Mouse (Mus musculus): Measurements from ENCODE around the gene Osbpl7. TPM values are rescaled to one million over a fixed set of nuclear protein-coding genes. Genes with fewer than 3 reads are reported as not detected.

The Osbpl7 gene
- polyA plus RNA-seq, 1 experiment from 2014 or later: 12.2 TPM

GRCm38 (mm10) chr11:97086365-97086764 is 35.9 kb downstream of the Osbpl7 start:
- no peak overlapping the region for H3K27ac ChIP-seq
- 0 out of 2 replicates have a peak, but pooled peaks cover 4% of the 10 kb centered on the region for H3K9me3 ChIP-seq
- H3K4me1 ChIP-seq: peaks cover 14% of the 10 kb centered on the region
- WGBS: 73% methylated on average over 6 of the region's 6 CpGs
- no peak overlapping the region for H3K4me2 ChIP-seq
- ATAC-seq (ENCODE audit: insufficient number of reproducible peaks, insufficient read depth, low FRiP score, low TSS enrichment, low read depth): no peak
- H3K36me3 ChIP-seq: no peaks in the 10 kb centered on the region
- H3K9ac ChIP-seq: no peak overlapping the region
- peaks cover 13% of the 10 kb centered on the region for H3K27me3 ChIP-seq
- H3K4me3 ChIP-seq: no peak overlapping the region

GRCm38 (mm10) chr11:97094600-97094999 is 44.2 kb downstream of the Osbpl7 start:
- H3K36me3 ChIP-seq: no peaks in the 10 kb centered on the region
- no peak overlapping the region for H3K27ac ChIP-seq
- no peak for ATAC-seq (ENCODE audit: insufficient number of reproducible peaks, insufficient read depth, low FRiP score, low TSS enrichment, low read depth)
- WGBS: 70% methylated on average over 2 of the region's 2 CpGs
- H3K4me2 ChIP-seq: no peak overlapping the region
- H3K9me3 ChIP-seq: no peaks in the 10 kb centered on the region
- H3K27me3 ChIP-seq: peaks cover 54% of the 10 kb centered on the region
- H3K4me3 ChIP-seq: no peak overlapping the region
- no peak overlapping the region for H3K9ac ChIP-seq
- no peaks in the 10 kb centered on the region for H3K4me1 ChIP-seq

- no peak for ATAC-seq (ENCODE audit: insufficient number of reproducible peaks, insufficient read depth, low FRiP score, low TSS enrichment, low read depth)
- Histone ChIP-seq H3K4me1 (no peaks in the 10 kb centered on the region), H3K4me3 (no peak overlapping the region), H3K27me3 (peaks cover 54% of the 10 kb centered on the region), H3K36me3 (no peaks in the 10 kb centered on the region), H3K4me2 (no peak overlapping the region), H3K27ac (no peak overlapping the region), H3K9me3 (no peaks in the 10 kb centered on the region), H3K9ac (no peak overlapping the region)
- WGBS: 19% methylated on average over 18 of the region's 18 CpGs
These were observed 48.4 kb downstream of the Osbpl7 start for GRCm38 (mm10) chr11:97098791-97099190.

GRCm38 (mm10) chr11:97101722-97102121 is 51.3 kb downstream of the Osbpl7 start:
- H3K9ac ChIP-seq: no peak overlapping the region
- H3K4me3 ChIP-seq: no peak overlapping the region
- H3K4me1 ChIP-seq: no peaks in the 10 kb centered on the region
- H3K4me2 ChIP-seq: no peak overlapping the region
- no peaks in the 10 kb centered on the region for H3K9me3 ChIP-seq
- 18% methylated on average over 9 of the region's 9 CpGs for WGBS
- H3K27ac ChIP-seq: no peak overlapping the region
- ATAC-seq (ENCODE audit: insufficient number of reproducible peaks, insufficient read depth, low FRiP score, low TSS enrichment, low read depth): no peak
- H3K27me3 ChIP-seq: peaks cover 42% of the 10 kb centered on the region
- H3K36me3 ChIP-seq: no peaks in the 10 kb centered on the region

- 90% methylated on average over 10 of the region's 10 CpGs for WGBS
- H3K4me3 ChIP-seq: no peak overlapping the region
- peaks cover 25% of the 10 kb centered on the region for H3K27me3 ChIP-seq
- ATAC-seq (ENCODE audit: insufficient number of reproducible peaks, insufficient read depth, low FRiP score, low TSS enrichment, low read depth): no peak
- H3K4me1 ChIP-seq: no peaks in the 10 kb centered on the region
- no peak overlapping the region for H3K4me2 ChIP-seq
- H3K9ac ChIP-seq: no peak overlapping the region
- no peak overlapping the region for H3K27ac ChIP-seq
- H3K9me3 ChIP-seq: no peaks in the 10 kb centered on the region
- no peaks in the 10 kb centered on the region for H3K36me3 ChIP-seq
These were observed 53.0 kb downstream of the Osbpl7 start for GRCm38 (mm10) chr11:97103163-97104090.

GRCm38 (mm10) chr11:97104091-97104483 is 53.7 kb downstream of the Osbpl7 start:
- Histone ChIP-seq H3K27ac (no peak overlapping the region), H3K36me3 (no peaks in the 10 kb centered on the region), H3K9ac (no peak overlapping the region), H3K27me3 (peaks cover 18% of the 10 kb centered on the region), H3K4me2 (no peak overlapping the region), H3K9me3 (no peaks in the 10 kb centered on the region), H3K4me3 (no peak overlapping the region), H3K4me1 (no peaks in the 10 kb centered on the region)
- 92% methylated on average over 9 of the region's 9 CpGs for WGBS
- ATAC-seq (ENCODE audit: insufficient number of reproducible peaks, insufficient read depth, low FRiP score, low TSS enrichment, low read depth): no peak

GRCm38 (mm10) chr11:97108976-97109375 is 58.5 kb downstream of the Osbpl7 start:
- H3K4me3 ChIP-seq: no peak overlapping the region
- no peak overlapping the region for H3K27ac ChIP-seq
- H3K36me3 ChIP-seq: no peaks in the 10 kb centered on the region
- WGBS: 74% methylated on average over 16 of the region's 16 CpGs
- H3K4me1 ChIP-seq: peaks cover 6% of the 10 kb centered on the region; the same call in 1 of the 2 replicates
- ATAC-seq (ENCODE audit: insufficient number of reproducible peaks, insufficient read depth, low FRiP score, low TSS enrichment, low read depth): no peak
- no peak overlapping the region for H3K4me2 ChIP-seq
- H3K9ac ChIP-seq: no peak overlapping the region
- no peaks in the 10 kb centered on the region for H3K9me3 ChIP-seq
- peaks cover 25% of the 10 kb centered on the region for H3K27me3 ChIP-seq

GRCm38 (mm10) chr11:97112519-97113125 is 62.2 kb downstream of the Osbpl7 start:
- H3K4me1 ChIP-seq: peaks cover 25% of the 10 kb centered on the region
- WGBS: 82% methylated on average over 9 of the region's 9 CpGs
- no peaks in the 10 kb centered on the region for H3K9me3 ChIP-seq
- no peaks in the 10 kb centered on the region for H3K36me3 ChIP-seq
- peaks cover 61% of the 10 kb centered on the region for H3K27me3 ChIP-seq
- H3K9ac ChIP-seq: no peak overlapping the region
- H3K4me2 ChIP-seq: no peak overlapping the region
- no peak for ATAC-seq (ENCODE audit: insufficient number of reproducible peaks, insufficient read depth, low FRiP score, low TSS enrichment, low read depth)
- no peak overlapping the region for H3K27ac ChIP-seq
- no peak overlapping the region for H3K4me3 ChIP-seq

- Histone ChIP-seq H3K27me3 (peaks cover 76% of the 10 kb centered on the region), H3K9ac (peak within 1 kb of the TSS; percentile 64), H3K27ac (no peak within 1 kb of the TSS), H3K4me3 (peak within 1 kb of the TSS; percentile 48), H3K36me3 (no peaks in the 10 kb centered on the region), H3K4me1 (peaks cover 25% of the 10 kb centered on the region), H3K9me3 (no peaks in the 10 kb centered on the region), H3K4me2 (peak within 1 kb of the TSS; percentile 81)
- under 1% methylated on average over 81 of the region's 87 CpGs for WGBS
- no peak for ATAC-seq (ENCODE audit: insufficient number of reproducible peaks, insufficient read depth, low FRiP score, low TSS enrichment, low read depth)
These were observed 64.5 kb downstream of the Osbpl7 start, which contains the start of gene Tbx21 for GRCm38 (mm10) chr11:97114671-97115601. Gene Tbx21 (minus strand): TSS chr11:97115331.

- 7% methylated on average over 11 of the region's 11 CpGs for WGBS
- Histone ChIP-seq H3K4me3 (peak overlapping the region; percentile 48; the same call in 1 of the 2 replicates), H3K36me3 (no peaks in the 10 kb centered on the region), H3K27me3 (peaks cover 78% of the 10 kb centered on the region), H3K4me1 (peaks cover 32% of the 10 kb centered on the region), H3K27ac (no peak overlapping the region), H3K9ac (no peak overlapping the region), H3K4me2 (peak overlapping the region; percentile 81), H3K9me3 (no peaks in the 10 kb centered on the region)
- ATAC-seq (ENCODE audit: insufficient number of reproducible peaks, insufficient read depth, low FRiP score, low TSS enrichment, low read depth): no peak
These were observed 65.4 kb downstream of the Osbpl7 start for GRCm38 (mm10) chr11:97115797-97116196.
